Mouse (Mus musculus) liver, embryonic 12.5 days (tissue): ENCODE results near the gene Chrd. TPM values are rescaled to one million over a fixed set of nuclear protein-coding genes. Genes with fewer than 3 reads are reported as not detected.

ENCODE experiments used
- ATAC-seq: fragments of 200-750 bp; cut with Nextera tagmentation; 2 replicates; pipeline ENCODE4 v1.8.0; 2017; ENCODE audit warnings: moderate number of reproducible peaks, mild to moderate bottlenecking, moderate library complexity
- H3K27ac ChIP-seq: fragments of 300-500 bp; sonication (generic); 2 replicates; pipeline ENCODE4 v1.5.1; 2016; ENCODE audit warnings: mild to moderate bottlenecking
- H3K27me3 ChIP-seq: fragments of 300-500 bp; sonication (generic); replicated peaks from 2 replicates; pipeline ENCODE4 v1.6.1; 2016; ENCODE audit warnings: mild to moderate bottlenecking, moderate library complexity
- H3K36me3 ChIP-seq: fragments of 300-500 bp; sonication (generic); 2 replicates; pipeline ENCODE4 v1.6.1; 2016; ENCODE audit warnings: mild to moderate bottlenecking, moderate library complexity
- H3K4me1 ChIP-seq: fragments of 300-500 bp; sonication (generic); 2 replicates; pipeline ENCODE4 v1.6.1; 2016
- H3K4me2 ChIP-seq: fragments of 300-500 bp; sonication (generic); 2 replicates; pipeline ENCODE4 v1.6.1; 2016; ENCODE audit warnings: mild to moderate bottlenecking, moderate library complexity
- H3K4me3 ChIP-seq: fragments of 300-500 bp; sonication (generic); 2 replicates; pipeline ENCODE4 v1.5.1; 2016; ENCODE audit warnings: mild to moderate bottlenecking, moderate library complexity
- H3K9ac ChIP-seq: fragments of 300-500 bp; sonication (generic); 2 replicates; pipeline ENCODE4 v1.6.1; 2016; ENCODE audit warnings: mild to moderate bottlenecking, moderate library complexity
- H3K9me3 ChIP-seq: fragments of 300-500 bp; sonication (generic); replicated peaks from 2 replicates; pipeline ENCODE4 v1.6.1; 2016; ENCODE audit warnings: mild to moderate bottlenecking, moderate library complexity
- WGBS: fragments of 180-500 bp; shearing (Covaris S2); methylation state at CpG from one replicate; pipeline ENCODE4 v1.1.7; 2016; ENCODE audit not compliant: insufficient replicate concordance; 5-methylcytosine and 5-hydroxymethylcytosine counted together
- polyA plus RNA-seq: library from polyadenylated mRNA; unstranded; fragments of >200 nt; fragmentation: Nextera tagmentation; extraction: Ambion mirVana; gene quantifications from 2 replicates; pipeline ENCODE4 v1.2.1, GENCODE M21; 2016

The Chrd gene
- polyA plus RNA-seq, 1 experiment from 2014 or later, result 0.54 TPM

- no peaks in the 10 kb centered on the region for H3K9me3 ChIP-seq
- H3K9ac ChIP-seq, result no peak overlapping the region
- H3K4me1 ChIP-seq, result no peaks in the 10 kb centered on the region
- no peak overlapping the region for H3K27ac ChIP-seq
- 50% methylated on average over 8 of the region's 8 CpGs for WGBS
- H3K4me2 ChIP-seq, result no peak overlapping the region
- no peak overlapping the region for H3K4me3 ChIP-seq
- no peaks in the 10 kb centered on the region for H3K36me3 ChIP-seq
- ATAC-seq, result no peak
- 0 out of 2 replicates have a peak, but pooled peaks cover 7% of the 10 kb centered on the region for H3K27me3 ChIP-seq
Measured at GRCm38 (mm10) chr16:20750518-20750917, 17.6 kb downstream of the Chrd start.

GRCm38 (mm10) chr16:20756052-20756451 is 23.1 kb downstream of the Chrd start:
- Histone ChIP-seq H3K9me3 (no peaks in the 10 kb centered on the region), H3K36me3 (no peaks in the 10 kb centered on the region), H3K9ac (no peak overlapping the region), H3K27ac (no peak overlapping the region), H3K4me1 (no peaks in the 10 kb centered on the region), H3K4me2 (no peak overlapping the region), H3K4me3 (no peak overlapping the region), H3K27me3 (no peaks in the 10 kb centered on the region)
- WGBS, result 81% methylated on average over 5 of the region's 5 CpGs
- no peak for ATAC-seq

GRCm38 (mm10) chr16:20757385-20757784 is 24.5 kb downstream of the Chrd start:
- Histone ChIP-seq H3K9ac (no peak overlapping the region), H3K27ac (no peak overlapping the region), H3K36me3 (no peaks in the 10 kb centered on the region), H3K4me2 (no peak overlapping the region), H3K4me3 (no peak overlapping the region), H3K4me1 (no peaks in the 10 kb centered on the region), H3K9me3 (no peaks in the 10 kb centered on the region), H3K27me3 (no peaks in the 10 kb centered on the region)
- WGBS, result 54% methylated on average over 1 of the region's 1 CpGs
- no peak for ATAC-seq

GRCm38 (mm10) chr16:20761681-20762080 is 28.8 kb downstream of the Chrd start:
- Histone ChIP-seq H3K4me2 (no peak overlapping the region), H3K4me1 (no peaks in the 10 kb centered on the region), H3K27me3 (no peaks in the 10 kb centered on the region), H3K36me3 (no peaks in the 10 kb centered on the region), H3K4me3 (no peak overlapping the region), H3K27ac (no peak overlapping the region), H3K9me3 (no peaks in the 10 kb centered on the region), H3K9ac (no peak overlapping the region)
- no peak for ATAC-seq
- 5% methylated on average over 3 of the region's 3 CpGs for WGBS

GRCm38 (mm10) chr16:20765244-20765643 is 32.3 kb downstream of the Chrd start:
- no peak overlapping the region for H3K9ac ChIP-seq
- ATAC-seq, result peak; percentile 49; the same call in 1 of the 2 replicates
- no peaks in the 10 kb centered on the region for H3K36me3 ChIP-seq
- H3K4me2 ChIP-seq, result no peak overlapping the region
- no peaks in the 10 kb centered on the region for H3K4me1 ChIP-seq
- no peak overlapping the region for H3K4me3 ChIP-seq
- H3K27me3 ChIP-seq, result no peaks in the 10 kb centered on the region
- H3K9me3 ChIP-seq, result no peaks in the 10 kb centered on the region
- no peak overlapping the region for H3K27ac ChIP-seq
- 39% methylated on average over 9 of the region's 9 CpGs for WGBS

GRCm38 (mm10) chr16:20775021-20775420 is 42.1 kb downstream of the Chrd start:
- Histone ChIP-seq H3K36me3 (no peaks in the 10 kb centered on the region), H3K27me3 (no peaks in the 10 kb centered on the region), H3K27ac (no peak overlapping the region), H3K9ac (no peak overlapping the region), H3K4me1 (no peaks in the 10 kb centered on the region), H3K4me2 (no peak overlapping the region), H3K9me3 (no peaks in the 10 kb centered on the region), H3K4me3 (no peak overlapping the region)
- 69% methylated on average over 5 of the region's 5 CpGs for WGBS
- no peak for ATAC-seq

- H3K36me3 ChIP-seq, result no peaks in the 10 kb centered on the region
- WGBS, result 68% methylated on average over 3 of the region's 3 CpGs
- no peaks in the 10 kb centered on the region for H3K4me1 ChIP-seq
- H3K9ac ChIP-seq, result no peak overlapping the region
- no peak overlapping the region for H3K4me2 ChIP-seq
- H3K9me3 ChIP-seq, result no peaks in the 10 kb centered on the region
- H3K27ac ChIP-seq, result no peak overlapping the region
- no peaks in the 10 kb centered on the region for H3K27me3 ChIP-seq
- no peak for ATAC-seq
- H3K4me3 ChIP-seq, result no peak overlapping the region
Measured at GRCm38 (mm10) chr16:20779846-20780245, 46.9 kb downstream of the Chrd start.

- no peaks in the 10 kb centered on the region for H3K4me1 ChIP-seq
- no peak overlapping the region for H3K4me2 ChIP-seq
- no peak overlapping the region for H3K4me3 ChIP-seq
- H3K9ac ChIP-seq, result no peak overlapping the region
- H3K9me3 ChIP-seq, result no peaks in the 10 kb centered on the region
- no peak overlapping the region for H3K27ac ChIP-seq
- no peaks in the 10 kb centered on the region for H3K27me3 ChIP-seq
- ATAC-seq, result no peak
- WGBS, result 64% methylated on average over 4 of the region's 4 CpGs
- H3K36me3 ChIP-seq, result no peaks in the 10 kb centered on the region
Measured at GRCm38 (mm10) chr16:20781101-20781630, 48.2 kb downstream of the Chrd start.

GRCm38 (mm10) chr16:20783891-20784290 is 51.0 kb downstream of the Chrd start:
- Histone ChIP-seq H3K27me3 (no peaks in the 10 kb centered on the region), H3K36me3 (no peaks in the 10 kb centered on the region), H3K9me3 (no peaks in the 10 kb centered on the region), H3K4me1 (no peaks in the 10 kb centered on the region), H3K4me3 (no peak overlapping the region), H3K4me2 (no peak overlapping the region), H3K9ac (no peak overlapping the region), H3K27ac (no peak overlapping the region)
- 71% methylated on average over 2 of the region's 2 CpGs for WGBS
- no peak for ATAC-seq

- no peak overlapping the region for H3K9ac ChIP-seq
- no peaks in the 10 kb centered on the region for H3K9me3 ChIP-seq
- no peak for ATAC-seq
- no peaks in the 10 kb centered on the region for H3K4me1 ChIP-seq
- H3K4me2 ChIP-seq, result no peak overlapping the region
- no peaks in the 10 kb centered on the region for H3K36me3 ChIP-seq
- H3K27me3 ChIP-seq, result no peaks in the 10 kb centered on the region
- H3K4me3 ChIP-seq, result no peak overlapping the region
- H3K27ac ChIP-seq, result no peak overlapping the region
Measured at GRCm38 (mm10) chr16:20784754-20785153, 51.8 kb downstream of the Chrd start.

GRCm38 (mm10) chr16:20786556-20786955 is 53.6 kb downstream of the Chrd start:
- Histone ChIP-seq H3K27ac (no peak overlapping the region), H3K27me3 (no peaks in the 10 kb centered on the region), H3K4me1 (no peaks in the 10 kb centered on the region), H3K9me3 (no peaks in the 10 kb centered on the region), H3K9ac (no peak overlapping the region), H3K36me3 (no peaks in the 10 kb centered on the region), H3K4me3 (no peak overlapping the region), H3K4me2 (no peak overlapping the region)
- ATAC-seq, result no peak
- 71% methylated on average over 6 of the region's 6 CpGs for WGBS

GRCm38 (mm10) chr16:20791803-20792202 is 58.9 kb downstream of the Chrd start:
- no peak overlapping the region for H3K27ac ChIP-seq
- H3K9ac ChIP-seq, result no peak overlapping the region
- no peaks in the 10 kb centered on the region for H3K27me3 ChIP-seq
- no peak overlapping the region for H3K4me3 ChIP-seq
- H3K4me2 ChIP-seq, result no peak overlapping the region
- WGBS, result 50% methylated on average over 6 of the region's 6 CpGs
- no peaks in the 10 kb centered on the region for H3K36me3 ChIP-seq
- H3K4me1 ChIP-seq, result no peaks in the 10 kb centered on the region
- no peaks in the 10 kb centered on the region for H3K9me3 ChIP-seq
- no peak for ATAC-seq
